Mouse (Mus musculus) bone marrow macrophage, adult 2 months (primary cell): ENCODE measurements around the gene Txnrd1. TPM values are rescaled to one million over a fixed set of nuclear protein-coding genes. Genes with fewer than 3 reads are reported as not detected.

Experiments used
- H3K27ac ChIP-seq: 2 replicates; pipeline ENCODE4 v1.5.1; 2012; ENCODE audit warnings: low read depth, low read length; ENCODE audit not compliant: insufficient read depth
- H3K4me1 ChIP-seq: 2 replicates; pipeline ENCODE4 v1.6.1; 2012; ENCODE audit warnings: low read length; ENCODE audit not compliant: control insufficient read depth, insufficient read depth
- H3K4me3 ChIP-seq: 2 replicates; pipeline ENCODE4 v1.5.1; 2012; ENCODE audit warnings: mild to moderate bottlenecking, low read length, moderate library complexity; ENCODE audit not compliant: insufficient read depth
- CTCF ChIP-seq: IDR thresholded peaks from 2 replicates; pipeline ENCODE4 v1.5.1; 2012; ENCODE audit warnings: low read depth, mild to moderate bottlenecking, low read length, moderate library complexity
- POLR2A ChIP-seq: IDR thresholded peaks from 2 replicates; pipeline ENCODE4 v1.6.1; 2012; ENCODE audit warnings: mild to moderate bottlenecking, low read depth, low read length, borderline replicate concordance
- polyA plus RNA-seq: library from polyadenylated mRNA; stranded (reverse); fragments of >200 nt; gene quantifications from 2 replicates; pipeline ENCODE4 v1.2.4, GENCODE M21; 2012; ENCODE audit not compliant: missing spikeins, insufficient read depth, insufficient read length

The Txnrd1 gene
- polyA plus RNA-seq, 1 experiment = 88.9 TPM

DNA sequence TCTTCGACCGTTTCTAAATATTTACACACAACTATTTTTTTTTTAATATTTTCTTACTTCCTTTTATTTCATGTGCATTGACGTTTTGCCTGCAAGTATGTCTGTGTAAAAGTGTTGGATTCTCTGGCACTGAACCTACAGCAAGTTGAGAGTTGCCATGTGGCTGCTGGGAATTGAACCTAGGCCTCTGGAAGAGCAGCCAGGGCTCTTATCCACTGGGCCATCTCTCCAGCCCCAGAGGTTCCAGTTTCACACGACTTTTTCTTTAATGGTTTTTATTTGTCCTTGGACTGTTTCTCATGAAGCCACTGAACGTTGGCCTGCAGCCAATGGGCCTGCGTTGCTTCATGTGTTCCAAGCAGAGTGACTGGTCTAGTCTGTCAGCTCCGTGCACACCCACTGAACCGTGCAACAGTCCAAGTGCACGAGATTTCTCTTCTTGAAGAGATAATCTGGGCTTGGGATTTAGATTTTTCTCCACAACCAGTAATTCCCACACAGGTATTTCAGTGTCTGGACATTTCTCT lies 55.8 kb downstream of the Txnrd1 start:
- Histone ChIP-seq H3K27ac (no peak overlapping the region), H3K4me3 (no peak overlapping the region), H3K4me1 (no peaks in the 10 kb centered on the region)
- no peak for TF ChIP-seq CTCF
- no peak for TF ChIP-seq POLR2A

DNA sequence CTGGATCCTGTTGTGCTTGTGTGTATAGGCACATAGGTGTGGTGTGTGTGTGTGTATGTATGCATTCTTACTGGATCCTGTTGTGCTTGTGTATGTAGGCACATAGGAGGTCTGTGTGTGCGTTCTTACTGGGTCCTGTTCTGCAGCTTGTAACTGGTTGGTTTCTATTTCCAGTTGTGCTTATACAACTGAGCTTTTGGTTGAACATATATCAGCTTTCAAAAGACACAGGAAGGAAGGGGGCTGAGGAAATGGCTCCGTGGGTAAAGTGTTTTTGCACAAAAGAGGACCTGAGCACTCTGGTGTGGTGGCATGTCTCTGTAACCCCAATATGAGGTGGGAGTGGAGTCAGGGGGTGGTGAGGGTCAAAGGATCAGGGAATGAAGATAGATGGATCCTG lies 57.2 kb downstream of the Txnrd1 start:
- TF ChIP-seq CTCF (no peak), POLR2A (no peak)
- Histone ChIP-seq H3K4me3 (no peak overlapping the region), H3K27ac (no peak overlapping the region), H3K4me1 (no peaks in the 10 kb centered on the region)

DNA sequence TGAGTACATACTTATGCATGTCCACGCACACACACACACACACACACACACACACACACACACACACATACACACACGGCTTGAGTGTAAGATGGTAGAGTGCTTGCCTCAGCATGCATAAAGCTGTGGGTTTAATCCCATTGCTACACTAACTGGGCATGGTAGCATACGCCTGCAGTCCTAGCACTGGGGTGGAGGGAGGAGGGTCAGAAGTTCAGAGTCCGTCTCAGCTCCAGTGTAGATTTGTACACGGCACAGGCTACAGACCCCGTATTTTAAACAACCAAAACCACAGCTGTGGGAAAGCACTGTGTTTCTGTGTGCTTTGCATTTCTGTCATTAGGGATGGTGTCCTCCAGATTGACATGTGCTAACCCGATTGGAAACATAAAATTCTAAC lies 57.7 kb downstream of the Txnrd1 start:
- no peaks in the 10 kb centered on the region for H3K4me1 ChIP-seq

DNA sequence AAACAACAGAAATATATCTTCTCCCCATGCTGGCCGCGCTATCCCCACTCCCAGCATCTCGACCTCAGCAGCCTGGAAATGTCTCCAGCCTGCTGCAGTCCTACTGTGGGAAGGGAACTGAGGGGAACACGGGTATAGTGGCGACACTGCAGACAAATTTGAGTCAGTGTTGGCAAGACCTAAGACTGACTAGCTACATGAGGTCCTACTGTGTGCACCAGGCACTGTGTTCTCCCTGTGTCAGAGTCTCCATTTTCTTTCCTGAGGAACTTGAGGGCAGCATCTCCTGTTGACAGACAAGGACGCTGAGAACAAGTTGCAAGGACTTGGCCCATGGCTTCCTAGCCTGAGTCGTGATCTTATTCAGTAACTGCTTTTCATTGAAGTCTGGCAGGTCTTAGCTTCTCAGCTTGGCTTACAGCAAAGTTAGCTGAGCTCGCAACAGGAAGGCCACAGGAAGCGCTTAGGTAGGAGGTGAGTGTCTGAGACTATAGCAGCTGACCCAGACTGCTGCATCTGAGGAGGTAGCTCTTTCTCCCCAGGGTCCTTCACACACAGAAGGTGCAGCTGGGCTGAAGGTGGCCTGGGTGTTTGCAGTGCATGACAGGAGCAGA lies 58.8 kb downstream of the Txnrd1 start:
- H3K27ac ChIP-seq = no peak overlapping the region
- no peak overlapping the region for H3K4me3 ChIP-seq
- no peaks in the 10 kb centered on the region for H3K4me1 ChIP-seq
- no peak for TF ChIP-seq CTCF
- TF ChIP-seq POLR2A = no peak

More for the DNA sequence above, 57.7 kb downstream of the Txnrd1 start:
- no peak overlapping the region for H3K4me3 ChIP-seq
- TF ChIP-seq POLR2A (no peak), CTCF (no peak)
- H3K27ac ChIP-seq = no peak overlapping the region

DNA sequence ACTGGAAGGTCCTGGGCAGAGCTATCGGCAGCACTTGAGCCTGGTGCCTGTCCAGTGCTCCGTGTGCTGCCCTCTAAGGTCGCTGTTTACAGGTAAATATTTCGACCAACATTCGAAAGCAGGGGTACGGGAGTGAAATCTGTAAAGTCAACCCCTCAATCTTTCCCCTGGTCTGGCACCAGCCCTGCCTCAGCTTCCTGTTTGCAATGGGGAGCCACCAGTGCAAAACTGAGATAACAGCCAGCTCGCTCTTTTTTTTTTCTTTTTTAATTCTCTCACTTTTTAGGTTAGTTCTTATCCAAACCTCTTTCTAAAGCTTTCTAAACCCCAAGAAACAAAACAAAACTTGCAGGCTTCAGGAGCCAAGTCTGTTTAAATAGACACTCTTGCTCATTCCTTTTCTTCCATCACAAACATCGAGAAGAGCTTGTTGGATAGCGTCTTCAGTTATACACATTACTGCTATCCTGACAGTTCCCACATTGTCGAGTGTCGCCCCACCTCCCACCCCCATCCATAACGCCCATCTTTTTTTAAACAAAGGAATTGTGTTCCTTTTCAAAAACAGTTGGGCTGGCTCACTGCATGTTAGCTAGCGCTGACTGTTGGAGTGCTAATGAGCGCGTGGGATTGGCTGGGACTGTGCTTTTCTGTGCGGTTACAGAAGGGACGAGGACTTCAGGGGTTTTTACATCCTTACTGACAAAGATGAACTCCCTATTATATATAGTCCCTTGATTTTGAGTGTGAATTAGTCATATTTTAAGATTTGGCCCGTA lies 60.3 kb downstream of the Txnrd1 start:
- Histone ChIP-seq H3K27ac (no peak overlapping the region), H3K4me3 (no peak overlapping the region), H3K4me1 (no peaks in the 10 kb centered on the region)
- no peak for TF ChIP-seq POLR2A
- TF ChIP-seq CTCF = no peak

DNA sequence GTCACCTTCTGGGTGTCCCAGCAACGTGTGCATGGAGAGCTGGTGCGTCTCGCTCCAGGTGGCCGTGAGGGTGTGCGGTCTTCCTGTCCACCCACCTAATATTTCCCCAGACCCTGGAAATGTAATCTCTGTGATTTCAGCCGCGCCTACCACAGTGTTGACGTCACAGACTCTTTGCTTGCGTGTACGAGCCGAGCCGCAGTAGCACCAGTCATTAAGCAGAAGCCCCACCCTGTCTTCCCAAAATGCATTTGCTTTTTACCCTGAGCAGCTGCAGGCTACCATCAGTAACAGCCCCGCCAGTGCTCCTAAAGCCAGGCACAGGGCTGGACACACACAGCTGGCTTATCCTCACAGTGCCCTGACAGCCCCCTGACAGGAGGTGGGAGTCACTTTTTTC lies 64.2 kb downstream of the Txnrd1 start:
- H3K4me1 ChIP-seq = no peaks in the 10 kb centered on the region
- no peak overlapping the region for H3K4me3 ChIP-seq
- H3K27ac ChIP-seq = no peak overlapping the region
- TF ChIP-seq POLR2A (no peak), CTCF (no peak)

DNA sequence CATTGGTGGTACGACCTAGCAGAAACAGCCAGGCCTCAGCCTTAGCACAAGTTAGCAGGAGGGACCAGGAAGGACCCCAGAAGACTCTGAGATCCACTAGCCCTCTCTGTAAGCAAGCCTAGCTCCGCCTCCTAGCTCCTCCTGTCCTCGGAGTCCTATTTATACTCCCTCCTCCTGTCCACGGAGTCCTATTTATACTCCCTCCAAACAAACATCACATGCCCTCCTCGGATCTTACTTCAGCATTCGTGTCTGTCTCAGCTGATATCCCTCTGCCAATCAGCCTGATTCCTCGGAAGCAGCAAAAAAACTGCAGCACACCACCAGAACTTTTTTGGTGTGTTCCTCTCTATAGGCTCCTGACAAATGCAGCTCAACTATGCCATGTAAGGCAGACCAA lies 65.1 kb downstream of the Txnrd1 start:
- Histone ChIP-seq H3K4me1 (no peaks in the 10 kb centered on the region), H3K27ac (no peak overlapping the region), H3K4me3 (no peak overlapping the region)
- TF ChIP-seq POLR2A (no peak), CTCF (no peak)

DNA sequence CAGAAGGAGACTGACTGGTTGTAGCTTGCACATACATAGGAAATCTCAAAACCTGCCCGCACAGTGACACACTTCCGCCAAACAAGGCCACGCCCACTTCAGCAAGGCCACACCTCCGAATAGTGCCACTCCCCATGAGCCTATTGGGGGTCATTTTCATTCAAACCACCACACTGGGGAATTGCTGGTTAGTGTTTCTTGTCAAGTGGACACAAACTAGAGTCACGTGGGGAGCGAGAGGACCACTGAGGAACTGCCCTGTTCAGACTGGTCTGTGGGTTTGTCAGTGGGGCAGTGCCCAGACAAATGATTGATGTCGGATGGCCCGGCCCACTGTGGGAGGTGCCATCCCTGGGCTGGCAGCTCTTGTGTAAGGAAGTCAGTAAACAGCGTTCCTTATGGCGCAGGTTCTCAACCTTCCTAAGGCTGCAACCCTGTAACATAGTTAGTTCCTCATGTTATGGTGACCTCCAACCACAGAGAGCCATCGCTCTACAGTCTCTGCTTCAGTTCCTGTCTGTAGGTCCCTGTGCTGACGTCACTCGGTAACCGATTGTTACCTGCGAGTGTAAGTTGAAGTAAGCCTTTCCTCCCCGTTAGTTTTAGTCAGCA lies 66.2 kb downstream of the Txnrd1 start:
- Histone ChIP-seq H3K4me1 (no peaks in the 10 kb centered on the region), H3K4me3 (peak overlapping the region; percentile 31), H3K27ac (no peak overlapping the region)
- TF ChIP-seq POLR2A (no peak), CTCF (no peak)

DNA sequence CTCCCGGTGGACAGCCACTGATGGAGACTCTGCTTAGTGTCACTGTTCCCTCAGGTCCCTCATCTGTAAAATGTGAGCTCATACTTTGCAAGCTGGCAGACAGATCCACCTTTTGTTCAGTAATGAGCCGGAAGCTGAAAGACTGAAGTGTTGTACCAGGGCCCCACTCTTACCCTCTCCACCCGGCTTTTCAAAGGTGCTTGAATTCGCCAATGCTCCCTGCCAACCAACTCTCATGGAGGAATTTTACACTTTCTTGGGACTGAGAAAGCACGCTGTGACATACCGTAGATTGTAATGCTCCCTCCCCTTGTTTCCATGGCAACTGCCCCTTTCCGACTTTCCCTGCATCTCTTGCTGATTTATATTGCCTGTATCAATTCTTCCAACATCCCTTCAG lies 66.8 kb downstream of the Txnrd1 start:
- H3K4me3 ChIP-seq = no peak overlapping the region; the same call in 1 of the 2 replicates
- TF ChIP-seq CTCF = no peak
- no peak for TF ChIP-seq POLR2A
- H3K4me1 ChIP-seq = no peaks in the 10 kb centered on the region
- no peak overlapping the region for H3K27ac ChIP-seq

DNA sequence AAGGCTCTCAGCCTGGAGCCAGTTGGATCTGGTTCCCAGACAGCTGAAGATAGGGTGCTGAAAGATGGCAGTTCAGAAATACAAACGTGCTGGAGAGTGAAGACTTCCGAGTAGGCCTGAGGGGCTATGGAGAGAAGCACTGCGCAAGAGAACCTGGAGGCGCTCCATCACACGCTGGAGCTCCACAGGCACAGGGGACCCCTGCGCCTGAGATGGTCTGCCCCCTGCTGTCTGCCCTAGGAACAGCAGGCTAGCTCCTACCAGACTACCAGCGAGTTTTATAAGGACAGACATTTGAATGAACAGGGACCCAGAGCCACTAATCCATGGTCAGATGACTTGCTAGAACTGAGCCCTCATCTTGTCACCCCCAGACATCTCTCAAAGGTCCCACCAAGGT lies 67.7 kb downstream of the Txnrd1 start:
- Histone ChIP-seq H3K4me3 (no peak overlapping the region), H3K27ac (no peak overlapping the region), H3K4me1 (no peaks in the 10 kb centered on the region)
- TF ChIP-seq CTCF = peak; percentile 53; the same call in 1 of the 2 replicates
- TF ChIP-seq POLR2A = no peak
